Mouse (Mus musculus): ENCODE measurements around the gene Ltbr.
A peak's percentile ranks its signal among the peaks of the same experiment; 100 is the strongest.

Gene Ltbr

DNA sequence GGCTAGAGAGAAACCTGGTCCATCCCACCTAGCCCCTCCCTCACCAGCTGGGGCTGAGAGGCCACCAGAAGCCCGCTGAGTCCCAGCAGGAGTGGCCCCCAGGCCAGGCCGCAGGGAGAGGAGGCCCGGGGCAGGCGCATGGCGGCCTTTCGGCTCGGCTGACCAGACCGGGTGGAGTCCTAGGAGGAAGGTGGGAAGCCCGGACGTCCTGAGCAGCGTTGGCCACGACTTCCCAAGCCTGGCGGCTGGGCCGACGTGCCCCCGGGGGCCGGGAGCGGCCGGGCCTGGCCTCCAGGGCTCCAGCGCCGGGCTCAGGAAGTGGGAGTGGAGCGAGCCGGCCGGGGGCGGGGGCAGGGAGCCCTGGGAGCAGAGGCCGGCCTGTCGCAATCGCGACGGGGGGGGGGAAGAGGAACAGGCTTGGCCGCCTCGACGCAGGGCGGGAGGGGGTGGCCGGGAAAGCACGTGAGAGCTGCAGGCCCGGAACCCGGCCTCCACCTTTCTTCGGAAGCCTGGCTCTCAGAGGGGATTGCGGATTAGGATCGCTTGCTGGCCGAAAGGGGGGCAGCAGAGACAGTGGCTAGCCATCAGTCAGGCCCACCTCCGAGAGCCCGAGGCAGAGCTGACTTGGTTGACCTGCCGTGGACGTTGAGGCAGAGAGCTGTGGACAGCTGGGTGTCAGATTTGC lies at the start of gene Ltbr:
Gene Ltbr, minus strand, starts transcription at position 340 of the 685 bp plus-strand sequence.
- peak; percentile 91 to 93 for DNase-seq (ENCODE audit: low spot score in 2 of 2)

- no peak for DNase-seq (ENCODE audit: low spot score in 2 of 2)
Measured at GRCm38 (mm10) chr6:125363021-125363420, 49.3 kb upstream of the Ltbr start.

DNA sequence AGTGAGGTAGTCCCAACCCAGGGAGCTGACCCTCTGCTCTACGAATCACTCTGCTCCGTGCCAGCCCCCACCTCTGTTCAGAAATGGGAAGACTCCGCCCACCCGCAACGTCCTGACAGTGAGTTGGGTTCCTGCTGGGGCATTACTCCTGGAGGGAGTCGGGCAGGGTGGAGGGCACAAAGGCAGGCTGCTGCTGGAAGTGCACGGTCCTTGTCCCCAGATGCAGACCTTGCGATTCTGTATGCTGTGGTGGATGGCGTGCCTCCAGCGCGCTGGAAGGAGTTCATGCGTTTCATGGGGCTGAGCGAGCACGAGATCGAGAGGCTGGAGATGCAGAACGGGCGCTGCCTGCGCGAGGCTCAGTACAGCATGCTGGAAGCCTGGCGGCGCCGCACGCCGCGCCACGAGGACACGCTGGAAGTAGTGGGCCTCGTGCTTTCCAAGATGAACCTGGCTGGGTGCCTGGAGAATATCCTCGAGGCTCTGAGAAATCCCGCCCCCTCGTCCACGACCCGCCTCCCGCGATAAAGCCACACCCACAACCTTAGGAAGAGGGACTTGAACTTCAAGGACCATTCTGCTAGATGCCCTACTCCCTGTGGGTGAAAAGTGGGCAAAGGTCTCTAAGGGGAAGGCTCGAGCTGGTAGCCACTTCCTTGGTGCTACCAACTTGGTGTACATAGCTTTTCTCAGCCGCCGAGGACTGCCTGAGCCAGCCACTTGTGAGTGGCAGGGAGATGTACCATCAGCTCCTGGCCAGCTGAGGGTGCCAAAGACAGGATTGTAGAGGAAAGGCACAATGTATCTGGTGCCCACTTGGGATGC lies 48.0 kb upstream of the Ltbr start:
- no peak for DNase-seq (ENCODE audit: low spot score in 2 of 2)

- no peak for DNase-seq (ENCODE audit: low spot score in 2 of 2)
Measured at GRCm38 (mm10) chr6:125360846-125361245, 47.2 kb upstream of the Ltbr start.

DNA sequence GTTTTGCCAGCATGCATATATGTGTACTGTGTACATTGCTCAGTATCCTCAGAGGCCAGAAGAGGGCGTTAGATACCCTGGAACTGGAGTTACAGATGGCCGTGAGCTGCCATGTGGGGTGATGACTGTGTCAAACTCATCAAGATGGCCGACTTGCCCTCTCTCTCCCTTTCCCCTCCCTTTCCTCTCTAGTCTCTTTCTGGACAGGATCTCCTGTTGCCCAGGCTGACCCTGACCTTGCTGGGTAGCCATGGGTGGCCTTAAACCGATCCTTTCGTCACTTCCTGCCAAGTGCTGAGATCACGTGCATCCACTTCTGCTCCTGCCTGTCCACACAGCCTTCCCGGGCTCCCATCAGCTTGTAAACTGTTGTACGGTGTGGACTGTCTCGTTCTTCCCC lies 46.3 kb upstream of the Ltbr start:
- DNase-seq (ENCODE audit: low spot score in 2 of 2): no peak

DNA sequence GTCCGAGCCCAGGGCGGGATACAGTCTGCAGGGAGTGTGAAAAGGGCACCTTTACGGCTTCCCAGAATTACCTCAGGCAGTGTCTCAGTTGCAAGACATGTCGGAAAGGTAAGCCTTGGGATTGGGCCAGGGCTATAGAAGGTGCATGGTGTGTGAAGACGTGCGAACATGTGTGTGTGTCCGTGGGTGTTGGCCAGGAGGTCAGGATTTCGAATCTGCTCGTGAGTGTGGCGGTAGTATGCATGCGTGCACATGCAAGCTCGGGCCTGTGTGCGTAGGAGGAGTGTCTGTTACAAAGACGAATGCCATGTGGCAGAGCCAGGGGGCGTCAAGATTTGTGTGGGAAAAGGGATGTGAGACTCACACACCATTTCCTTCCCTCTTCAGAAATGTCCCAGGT lies 43.6 kb upstream of the Ltbr start:
- DNase-seq (ENCODE audit: low spot score in 2 of 2): no peak

DNA sequence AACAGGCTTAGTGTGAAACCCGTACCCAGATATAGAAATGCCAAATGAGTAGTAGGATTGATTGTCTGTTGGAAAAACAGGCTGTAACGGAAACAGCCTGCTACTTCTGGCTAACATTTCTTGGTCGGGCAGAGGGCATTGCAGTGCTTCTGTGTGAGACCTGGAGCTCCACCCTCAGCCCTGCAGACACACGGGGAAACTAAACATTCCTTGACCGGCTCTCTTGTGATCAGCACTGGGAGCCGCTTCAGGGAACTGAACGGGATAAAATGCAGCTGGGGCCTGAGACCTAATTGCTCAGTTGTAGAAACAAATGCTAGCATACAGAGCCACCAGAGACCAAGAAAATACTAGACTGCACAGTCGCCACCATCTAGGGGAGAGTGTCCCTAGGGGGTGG lies 42.6 kb upstream of the Ltbr start:
- DNase-seq (ENCODE audit: low spot score in 2 of 2): no peak

- no peak for DNase-seq (ENCODE audit: low spot score in 2 of 2)
Measured at GRCm38 (mm10) chr6:125355197-125355741, 41.6 kb upstream of the Ltbr start.

DNA sequence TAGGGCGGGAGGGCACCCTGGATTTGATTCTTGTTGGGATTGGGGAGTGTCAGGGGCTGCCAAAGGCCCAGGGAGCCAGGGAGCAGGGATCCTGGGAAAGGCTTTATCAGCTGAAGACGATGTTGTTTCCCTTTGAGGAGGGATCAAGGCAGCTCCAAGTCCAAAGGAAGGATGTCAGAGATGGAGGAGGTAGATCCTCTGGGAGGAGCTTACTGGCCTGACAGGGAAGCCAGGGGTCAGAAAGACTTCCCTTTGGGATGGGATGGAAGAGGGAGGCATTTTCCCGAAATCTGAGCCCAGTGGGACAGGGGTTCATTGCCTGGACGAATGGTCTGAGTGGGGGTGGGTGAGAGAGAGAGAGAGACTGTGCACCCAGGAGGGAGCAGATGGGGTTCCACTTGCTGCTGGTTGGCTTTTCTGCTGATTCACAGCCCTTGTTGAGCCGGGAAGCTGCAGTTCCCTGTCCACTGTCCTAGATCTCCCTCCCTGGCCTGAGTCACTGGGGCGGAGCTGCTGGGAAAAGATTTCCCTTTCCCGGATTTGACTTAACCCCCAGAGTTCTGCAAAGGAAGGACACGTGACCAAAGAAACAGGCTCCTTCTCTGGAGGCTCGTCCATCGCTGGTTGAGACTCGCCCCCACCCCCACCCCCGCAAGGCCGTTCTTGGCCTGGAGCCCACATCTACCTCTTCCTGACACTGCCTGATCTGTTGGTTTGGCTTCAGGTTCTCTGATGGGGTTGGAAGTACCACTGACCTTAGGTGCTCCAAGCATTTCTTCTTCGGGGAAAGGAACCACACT lies 40.9 kb upstream of the Ltbr start:
- DNase-seq (ENCODE audit: low spot score in 2 of 2): peak; percentile 88 to 92

GRCm38 (mm10) chr6:125353655-125354054 lies 40.0 kb upstream of the Ltbr start:
- no peak for DNase-seq (ENCODE audit: low spot score in 2 of 2)

- DNase-seq (ENCODE audit: low spot score in 2 of 2): no peak
Measured at GRCm38 (mm10) chr6:125353221-125353620, 39.5 kb upstream of the Ltbr start.

DNA sequence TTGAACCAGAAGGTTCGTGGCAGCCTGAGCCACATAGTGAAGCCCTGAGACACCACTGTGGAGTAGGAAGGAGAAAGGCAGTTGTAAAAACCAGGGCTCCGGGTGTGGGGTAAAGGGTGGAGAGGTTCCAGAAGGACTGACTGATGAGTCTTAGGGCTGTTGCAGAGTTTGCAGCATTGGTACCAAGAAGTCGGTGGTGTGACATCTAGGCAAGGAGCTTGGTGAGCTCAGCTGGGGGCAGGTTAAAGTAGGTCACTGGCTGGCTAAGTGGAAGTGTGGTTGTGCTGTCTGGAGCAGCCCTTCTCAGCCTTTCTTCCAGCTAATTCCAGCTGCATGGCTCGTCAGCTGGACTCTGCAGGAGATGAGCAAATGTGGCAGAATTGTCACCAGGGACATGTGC lies 39.1 kb upstream of the Ltbr start:
- DNase-seq (ENCODE audit: low spot score in 2 of 2): no peak

GRCm38 (mm10) chr6:125352046-125352384 lies 38.3 kb upstream of the Ltbr start:
- DNase-seq (ENCODE audit: low spot score in 2 of 2): no peak

GRCm38 (mm10) chr6:125351368-125352045 lies 37.8 kb upstream of the Ltbr start:
- peak in 1 of 2 experiments; percentile 79 for DNase-seq (ENCODE audit: low spot score in 2 of 2)

GRCm38 (mm10) chr6:125350995-125351324 lies 37.3 kb upstream of the Ltbr start:
- no peak for DNase-seq (ENCODE audit: low spot score in 2 of 2)

GRCm38 (mm10) chr6:125350231-125350994 lies 36.7 kb upstream of the Ltbr start:
- DNase-seq (ENCODE audit: low spot score in 2 of 2): peak in 1 of 2 experiments; percentile 44

- DNase-seq (ENCODE audit: low spot score in 2 of 2): peak; percentile 76 to 81
Measured at GRCm38 (mm10) chr6:125349575-125350230, 36.0 kb upstream of the Ltbr start.

- no peak for DNase-seq (ENCODE audit: low spot score in 2 of 2)
Measured at GRCm38 (mm10) chr6:125348721-125349574, 35.3 kb upstream of the Ltbr start, which contains the start of gene Tnfrsf1a. TSS of gene Tnfrsf1a (plus strand) at chr6:125349362.

GRCm38 (mm10) chr6:125346029-125346428 lies 32.3 kb upstream of the Ltbr start:
- DNase-seq (ENCODE audit: low spot score in 2 of 2): no peak

All from heart, adult 9 months (tissue).